ENCODE assay signal across 8 mouse cellular contexts in genomic region chr14:45566066-45566937, GRCm38 (mm10). TPM values are rescaled to one million over a fixed set of nuclear protein-coding genes. Genes with fewer than 3 reads are reported as not detected.
DNase-seq lines count a peak whose midpoint lies in the region; TF ChIP-seq lines count a peak whose summit lies in the region.

No protein-coding gene starts in this region.

- no peak for TF ChIP-seq EP300 in heart, adult 2 months (IDR thresholded peaks at IDR 0.05; ENCODE audit: insufficient read depth, low read depth, low read length)

- TF ChIP-seq POLR2A in heart, adult 2 months (IDR thresholded peaks at IDR 0.05; ENCODE audit: insufficient read depth, low read depth, low read length), result no peak

- peak overlapping the region; percentile 52 for H3K27ac ChIP-seq in heart, adult 2 months
- peak overlapping the region; percentile 69 for H3K27ac ChIP-seq in limb, embryonic 10.5 days
- H3K27ac ChIP-seq in midbrain, embryonic 10.5 days (replicated peaks), result peak overlapping the region; percentile 69

- H3K36me3 ChIP-seq in heart, adult 2 months (ENCODE audit: control insufficient read depth, insufficient read depth, low read length), result no peaks in the 10 kb centered on the region
- no peaks in the 10 kb centered on the region for H3K36me3 ChIP-seq in limb, embryonic 10.5 days
- H3K36me3 ChIP-seq in midbrain, embryonic 10.5 days, result no peaks in the 10 kb centered on the region

- peaks cover 6% of the 10 kb centered on the region; the same call in 1 of the 2 replicates for H3K4me1 ChIP-seq in heart, adult 2 months (ENCODE audit: control insufficient read depth, insufficient read depth, low read length)
- H3K4me1 ChIP-seq in limb, embryonic 10.5 days, result peaks cover 29% of the 10 kb centered on the region
- peaks cover 16% of the 10 kb centered on the region for H3K4me1 ChIP-seq in midbrain, embryonic 10.5 days

- WGBS in heart, adult 2 months, result 31% methylated on average over 33 of the region's 33 CpGs
- WGBS in limb, embryonic 10.5 days, result 25% methylated on average over 31 of the region's 33 CpGs
- 17% methylated on average over 33 of the region's 33 CpGs for WGBS in midbrain, embryonic 10.5 days

- H3K79me2 ChIP-seq in heart, adult 2 months (replicated peaks; ENCODE audit: control insufficient read depth, insufficient read depth, low read length), result no peaks in the 10 kb centered on the region

- intact Hi-C loops in heart, adult 2 months (cut with DNase I), result loop anchor here (2.0 to 10.0 kb wide), 2 partner anchors 124 to 208 kb away; no protein-coding TSS in a partner anchor
- intact Hi-C loops in heart, postnatal 25 days (cut with DNase I), result loop anchor here (2.0 to 5.0 kb wide), 3 partner anchors 36 to 206 kb away; no protein-coding TSS in a partner anchor

- DNase-seq in heart, adult 2 months, result peak; percentile 45 to 76
- no peak for DNase-seq in heart, postnatal 25 days (ENCODE audit: low spot score)
- peak; percentile 69 for DNase-seq in cerebellum, adult 9-10 months
- peak; percentile 85 for DNase-seq in forelimb bud, embryonic 11.5 days (ENCODE audit: low read depth, low spot score)
- DNase-seq in induced T-regulatory cell, adult 2 months (ENCODE audit: low read depth), result peak; percentile 71
- DNase-seq in limb, embryonic 10.5 days (ENCODE audit: low spot score), result peak; percentile 84
- DNase-seq in midbrain, embryonic 10.5 days (ENCODE audit: low spot score), result peak; percentile 84
- peak; percentile 12 to 41 for DNase-seq in spleen, postnatal 36 days (ENCODE audit: low spot score in 2 of 2)

- H3K27me3 ChIP-seq in heart, adult 2 months (ENCODE audit: control insufficient read depth, insufficient read depth, low read length), result no peaks in the 10 kb centered on the region
- no peaks in the 10 kb centered on the region for H3K27me3 ChIP-seq in limb, embryonic 10.5 days (ENCODE audit: low read depth, poor library complexity, severe bottlenecking)
- H3K27me3 ChIP-seq in midbrain, embryonic 10.5 days (ENCODE audit: low read depth, poor library complexity, severe bottlenecking), result peaks cover 18% of the 10 kb centered on the region

- no peaks in the 10 kb centered on the region for H3K9me3 ChIP-seq in limb, embryonic 10.5 days (replicated peaks)
- H3K9me3 ChIP-seq in midbrain, embryonic 10.5 days (replicated peaks), result no peaks in the 10 kb centered on the region

- H3K9ac ChIP-seq in heart, adult 2 months (ENCODE audit: low read depth, low read length), result peak overlapping the region; percentile 55

- H3K4me3 ChIP-seq in heart, adult 2 months, result no peak overlapping the region
- H3K4me3 ChIP-seq in limb, embryonic 10.5 days, result peak overlapping the region; percentile 44
- peak overlapping the region; percentile 52 for H3K4me3 ChIP-seq in midbrain, embryonic 10.5 days

- TF ChIP-seq CTCF in heart, adult 2 months (IDR thresholded peaks at IDR 0.05), result peak; percentile 80

RNA-seq across cellular contexts. Expression of gene Fermt2, which starts 36.4 kb away (rescaled TPM):
- total RNA-seq in heart, adult 2 months (2021), result 100 to 1,000 TPM; 230 to 250 TPM
- polyA plus RNA-seq in heart, adult 2 months (2012; rRNA removed), result 80.7 and 175 TPM in 2 replicates
- total RNA-seq in heart, postnatal 25 days (2021), result 100 to 1,000 TPM; 253 to 256 TPM
- 118 and 128 TPM in 2 replicates for polyA plus RNA-seq in limb, embryonic 10.5 days (2016; fragmentation: Nextera tagmentation; extraction: Ambion mirVana)
- 72.8 and 82.8 TPM in 2 replicates for polyA plus RNA-seq in midbrain, embryonic 10.5 days (2016; fragmentation: Nextera tagmentation; extraction: Ambion mirVana)
